Mouse (Mus musculus) thymus, adult 2 months (tissue): ENCODE results near the gene Traf2.

Source experiments
- CTCF ChIP-seq: fragments of 200-500 bp; IDR thresholded peaks from 2 replicates; pipeline ENCODE4 v1.5.1; 2012; ENCODE audit warnings: mild to moderate bottlenecking, control low read depth, low read length, moderate library complexity, borderline replicate concordance; ENCODE audit not compliant: control insufficient read depth, poor library complexity, insufficient read depth; ENCODE audit errors: extremely low read depth
- POLR2A ChIP-seq: fragments of 200-500 bp; IDR thresholded peaks from 2 replicates; pipeline ENCODE4 v1.6.1; 2012; ENCODE audit warnings: mild to moderate bottlenecking, low read length, control low read depth, moderate library complexity; ENCODE audit not compliant: control insufficient read depth, poor library complexity, insufficient read depth; ENCODE audit errors: extremely low read depth

- TF ChIP-seq CTCF, result no peak
- no peak for TF ChIP-seq POLR2A
Measured at GRCm38 (mm10) chr2:25581901-25582301, 35.2 kb upstream of the Traf2 start.
